Mouse (Mus musculus): ENCODE data around the gene Traip.

Traip gene

DNA sequence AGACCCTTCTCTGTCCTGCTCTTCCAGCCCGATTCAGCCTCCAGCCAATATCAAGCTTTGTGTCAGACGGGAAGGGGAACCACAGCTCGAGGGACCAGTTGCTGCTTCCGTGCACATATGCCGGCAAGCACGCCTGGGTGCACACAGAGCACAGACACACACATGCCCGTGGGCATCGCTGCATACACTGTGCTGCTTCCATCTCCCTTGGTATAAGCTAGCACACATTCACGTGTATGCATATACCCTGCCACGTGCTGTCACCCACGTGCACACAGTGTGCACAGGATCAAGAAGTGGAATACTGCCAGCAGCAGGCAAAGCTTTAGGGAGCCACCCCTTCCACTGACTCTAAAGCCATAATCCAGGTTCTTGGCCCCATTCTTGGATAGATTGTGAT, 15.8 kb upstream of the Traip start:
- DNase-seq (ENCODE audit: low read depth, low spot score), result no peak

DNA sequence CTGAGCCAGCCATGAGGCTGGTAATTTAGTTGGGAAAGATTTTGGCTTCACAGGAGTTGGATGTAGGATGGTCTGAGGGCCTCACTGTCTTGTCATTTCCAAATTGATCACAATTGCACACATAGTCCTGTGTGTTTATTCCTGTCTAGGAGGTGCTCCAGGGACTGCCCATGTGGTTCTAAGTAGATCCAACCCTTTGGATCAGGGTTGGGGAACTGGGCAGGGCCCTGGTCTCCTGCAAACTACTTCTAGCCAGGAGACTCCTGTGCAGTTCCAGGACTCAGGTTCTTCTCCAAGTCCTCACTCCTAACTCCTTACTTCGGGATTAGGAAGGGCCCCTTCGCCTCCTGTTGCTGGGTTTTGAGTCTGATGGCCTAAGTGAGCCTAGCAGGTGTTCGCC, 14.6 kb upstream of the Traip start, which contains the start of gene Camkv:
Camkv (plus strand) TSS at position 301 of the 400 bp plus-strand sequence.
- no peak for DNase-seq (ENCODE audit: low read depth, low spot score)

DNA sequence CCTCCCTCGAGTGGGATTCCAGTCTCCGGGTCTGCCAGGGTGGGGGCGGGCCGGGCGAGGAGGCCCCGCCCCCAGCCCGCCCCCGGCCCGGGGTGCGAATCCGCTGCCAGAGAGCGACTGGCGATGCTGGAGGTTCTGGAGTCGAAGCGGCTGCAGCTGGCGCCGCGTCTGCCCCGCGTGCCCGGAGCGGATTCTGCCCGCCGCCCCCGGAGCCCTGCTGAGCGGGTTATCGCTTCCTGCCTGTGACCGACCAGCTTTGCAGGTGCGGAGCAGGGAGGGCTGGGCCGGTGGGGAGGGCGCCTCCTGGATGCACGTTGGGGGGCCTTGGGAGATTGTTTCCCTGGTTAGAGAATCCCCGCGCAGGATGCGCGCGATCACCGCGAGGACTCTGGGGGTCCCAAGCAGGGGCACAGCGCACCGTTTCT, 14.1 kb upstream of the Traip start:
- DNase-seq (ENCODE audit: low read depth, low spot score), result no peak

DNA sequence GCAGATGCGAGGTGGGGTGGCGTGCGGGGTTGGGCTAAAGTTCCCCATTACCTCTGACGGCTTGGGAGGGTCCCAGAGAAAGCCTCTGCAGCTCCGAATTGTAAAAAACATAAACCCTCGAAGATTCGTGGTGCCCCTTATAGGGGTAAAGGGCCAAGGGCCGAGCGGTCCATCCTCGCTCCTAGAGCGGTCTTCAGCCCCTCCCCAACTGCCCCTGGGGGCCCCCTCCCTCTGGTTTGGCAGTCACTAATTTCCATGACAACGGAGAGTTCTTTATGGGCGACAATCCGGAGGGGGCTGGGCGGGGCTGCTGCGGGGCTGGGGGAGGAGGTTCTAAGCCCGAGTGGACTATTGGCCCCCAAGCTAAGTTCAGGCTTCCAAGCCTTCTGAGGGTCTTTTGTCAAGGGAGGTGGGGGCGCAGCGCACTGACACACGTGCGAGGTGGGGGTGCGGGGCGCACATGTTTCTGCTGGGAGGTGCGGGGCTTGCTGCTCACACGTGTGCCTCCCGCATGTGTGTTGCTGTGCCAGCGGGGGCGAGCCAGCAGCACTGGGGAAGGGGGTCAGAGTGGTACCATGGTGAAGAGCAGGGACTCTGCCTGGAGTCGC, 13.6 kb upstream of the Traip start:
- no peak for DNase-seq (ENCODE audit: low read depth, low spot score)

DNA sequence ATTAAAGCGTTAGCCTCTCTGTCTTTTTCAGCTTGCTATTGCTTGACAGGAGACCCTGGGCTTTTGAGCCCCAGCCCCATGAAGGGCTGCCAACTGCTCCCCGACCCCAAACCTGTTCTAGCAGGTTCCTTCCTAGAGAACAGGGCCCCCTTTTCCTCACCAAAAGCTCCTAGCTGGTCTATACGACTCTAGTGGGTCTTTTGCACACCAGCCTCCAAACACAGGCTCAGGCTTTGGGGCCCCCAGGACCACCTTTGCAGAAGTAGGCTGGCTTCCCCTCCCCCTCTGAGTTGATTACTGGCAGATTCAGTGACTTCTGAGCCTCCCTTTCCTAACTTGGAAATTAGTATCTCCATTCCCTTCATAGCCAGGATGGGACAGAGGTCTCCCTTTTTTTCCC, 13.1 kb upstream of the Traip start:
- DNase-seq (ENCODE audit: low read depth, low spot score), result no peak

DNA sequence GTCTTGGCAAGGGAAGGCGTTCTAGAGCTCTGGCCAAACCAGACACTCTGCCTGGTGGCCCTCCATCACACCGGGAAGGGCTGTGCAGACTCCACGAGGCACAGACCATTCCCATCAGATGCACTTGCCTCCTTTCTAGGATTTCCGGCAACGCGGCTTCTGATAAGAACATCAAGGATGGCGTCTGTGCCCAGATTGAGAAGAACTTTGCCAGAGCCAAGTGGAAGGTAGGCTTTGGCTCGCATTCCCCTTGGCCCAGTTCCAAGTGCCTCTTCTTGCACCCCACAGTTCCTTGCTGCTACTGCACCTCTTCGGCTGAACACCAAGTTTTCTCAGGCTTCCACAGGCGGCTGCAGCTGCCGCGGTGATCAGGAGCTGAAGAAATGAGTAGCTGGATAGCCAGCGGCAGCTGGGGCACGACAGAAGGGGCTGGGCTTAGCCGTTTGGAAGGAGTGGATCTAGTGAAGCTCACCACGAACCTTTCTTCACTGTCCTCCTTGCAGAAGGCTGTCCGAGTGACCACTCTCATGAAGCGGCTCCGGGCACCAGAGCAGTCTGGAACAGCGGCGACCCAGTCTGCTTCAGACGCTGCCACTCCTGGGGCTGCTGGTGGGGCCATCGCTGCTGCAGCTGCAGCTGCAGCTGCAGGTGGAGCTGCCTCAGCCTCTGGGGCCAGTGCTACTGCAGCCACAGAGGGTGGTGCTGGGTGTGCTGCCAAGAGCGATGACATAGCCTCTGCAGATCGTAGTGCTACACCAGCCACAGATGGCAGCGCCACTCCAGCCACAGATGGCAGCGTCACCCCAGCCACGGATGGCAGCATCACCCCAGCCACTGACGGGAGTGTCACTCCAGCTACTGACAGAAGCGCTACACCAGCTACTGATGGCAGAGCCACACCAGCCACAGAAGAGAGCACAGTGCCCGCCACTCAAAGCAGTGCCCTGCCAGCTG, 2.4 kb upstream of the Traip start:
- no peak for DNase-seq (ENCODE audit: low read depth, low spot score)

DNA sequence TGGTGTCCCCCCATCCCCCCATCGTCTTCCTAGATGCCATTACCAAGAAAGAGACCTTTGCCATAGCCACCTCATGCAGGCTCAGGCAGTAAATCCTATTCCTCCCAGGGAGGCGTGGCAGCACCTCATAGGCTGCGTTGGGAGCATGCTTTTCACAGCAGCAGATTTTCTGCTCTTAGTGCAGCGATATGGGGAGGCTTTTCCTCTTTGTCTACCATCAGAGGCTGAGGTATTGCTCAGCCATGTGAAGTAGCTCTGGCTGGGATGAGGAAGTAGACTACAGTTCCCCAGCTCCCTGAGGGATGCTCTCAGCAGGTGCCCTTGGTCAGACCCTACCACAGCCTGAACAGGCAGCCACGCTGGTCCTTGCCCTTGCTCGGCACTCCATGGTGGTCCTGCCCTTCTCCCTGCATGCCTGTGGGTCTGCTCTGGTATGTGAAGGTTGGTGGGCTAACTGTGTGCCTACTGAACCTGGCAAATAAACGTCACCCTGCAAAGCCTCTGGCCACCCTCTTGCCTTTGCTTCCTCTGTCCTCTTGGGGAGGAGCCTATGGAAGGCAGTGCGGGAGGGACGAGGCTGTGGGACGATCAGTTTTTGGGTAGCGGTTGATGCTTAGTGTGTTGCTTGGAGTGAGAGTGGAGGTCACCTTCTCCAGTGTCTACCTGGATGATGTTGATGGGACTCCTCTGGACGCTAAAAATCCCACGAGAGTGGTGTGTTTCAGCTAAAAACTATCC, 583 bp upstream of the Traip start:
- no peak for DNase-seq (ENCODE audit: low read depth, low spot score)

DNA sequence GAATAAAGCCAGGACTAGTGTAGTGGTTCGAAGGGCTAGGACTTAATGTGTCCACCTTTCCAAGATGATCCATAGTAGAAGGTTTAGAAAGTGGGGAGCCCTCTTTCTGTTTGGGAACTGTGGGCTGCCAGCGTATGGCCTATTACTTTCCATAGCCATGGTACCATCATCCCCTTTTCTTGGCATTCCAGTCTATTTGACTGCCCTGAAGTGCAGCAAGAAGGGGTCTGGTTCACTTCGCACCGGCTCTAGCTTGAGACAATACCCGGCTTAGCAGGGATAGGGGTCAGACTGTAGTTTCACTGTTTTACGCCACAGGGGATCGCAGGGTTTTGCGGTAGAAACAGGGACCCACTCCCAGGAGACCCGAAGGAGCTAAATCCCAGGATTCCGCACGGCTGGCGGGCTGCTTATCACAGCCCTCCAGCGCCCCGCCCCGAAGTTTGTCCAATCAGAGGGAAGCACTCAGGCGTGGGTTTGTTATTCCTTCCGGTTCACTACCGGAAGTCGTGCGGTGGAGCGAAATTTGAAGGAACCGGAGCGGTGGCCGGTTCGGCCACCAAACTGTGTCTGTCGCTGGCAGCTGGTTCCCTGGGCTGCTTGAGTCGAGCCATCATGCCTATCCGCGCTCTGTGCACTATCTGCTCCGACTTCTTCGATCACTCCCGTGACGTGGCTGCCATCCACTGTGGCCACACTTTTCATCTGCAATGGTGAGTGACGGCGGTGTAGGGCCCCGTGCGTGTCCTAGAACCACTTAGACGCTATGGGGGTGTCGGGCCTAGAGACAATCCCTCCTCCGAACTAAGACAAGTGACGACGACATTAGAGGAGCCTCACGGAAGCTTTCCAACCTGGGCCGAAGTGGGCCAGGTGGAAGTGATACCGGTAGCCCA, 772 bp downstream of the Traip start:
- DNase-seq (ENCODE audit: low read depth, low spot score), result peak; percentile 95

DNA sequence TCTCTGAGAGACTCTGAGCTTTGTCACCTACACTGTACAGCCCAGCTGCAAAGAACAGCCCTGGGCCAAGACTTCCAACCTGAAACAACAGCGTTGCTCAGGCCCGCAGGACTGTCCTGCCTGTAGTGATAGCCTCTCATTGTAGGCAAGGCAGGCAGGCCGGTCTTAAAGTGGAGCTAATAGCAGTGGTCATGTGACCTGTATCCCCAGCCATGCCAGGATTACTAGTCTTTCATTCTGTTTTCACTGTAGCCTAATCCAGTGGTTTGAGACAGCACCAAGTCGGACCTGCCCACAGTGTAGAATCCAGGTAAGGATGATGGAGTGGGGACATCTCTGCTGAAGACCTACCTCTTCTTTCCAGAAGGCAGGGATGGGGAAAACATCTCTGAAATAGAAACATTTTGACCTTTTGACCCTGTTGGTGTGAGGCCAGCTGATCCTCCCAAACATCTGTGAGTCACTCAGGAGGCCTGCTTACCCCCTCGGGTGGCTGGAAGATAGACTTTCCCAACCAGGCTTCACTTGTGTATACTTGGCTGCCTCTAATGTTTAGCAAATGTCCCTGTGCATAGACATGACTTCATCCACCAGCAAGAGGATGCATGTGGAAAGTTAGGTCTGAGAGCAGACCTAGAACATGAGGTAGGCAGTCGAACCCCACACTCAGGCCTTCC, 5.8 kb downstream of the Traip start:
- peak; percentile 79 for DNase-seq (ENCODE audit: low read depth, low spot score)

DNA sequence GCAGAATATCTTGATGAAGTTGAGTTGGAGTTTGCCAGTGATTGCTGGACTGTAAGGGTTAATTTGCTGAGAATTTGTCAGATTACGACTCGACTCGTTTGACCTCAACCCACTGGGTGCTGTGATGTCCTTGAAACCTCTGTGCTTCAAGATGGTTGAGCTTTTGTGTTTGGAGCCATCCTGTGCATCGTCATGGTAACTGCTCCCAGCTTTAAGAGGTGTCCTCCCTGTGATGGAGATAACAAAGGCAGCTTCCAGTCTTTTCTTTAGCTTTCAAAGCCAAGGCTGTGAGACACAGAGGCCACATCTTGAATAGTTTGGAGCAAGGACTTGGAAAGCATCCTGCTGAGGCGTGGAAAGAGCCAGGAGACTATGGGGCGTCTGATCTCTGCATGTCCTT, 7.2 kb downstream of the Traip start:
- DNase-seq (ENCODE audit: low read depth, low spot score), result no peak

DNA sequence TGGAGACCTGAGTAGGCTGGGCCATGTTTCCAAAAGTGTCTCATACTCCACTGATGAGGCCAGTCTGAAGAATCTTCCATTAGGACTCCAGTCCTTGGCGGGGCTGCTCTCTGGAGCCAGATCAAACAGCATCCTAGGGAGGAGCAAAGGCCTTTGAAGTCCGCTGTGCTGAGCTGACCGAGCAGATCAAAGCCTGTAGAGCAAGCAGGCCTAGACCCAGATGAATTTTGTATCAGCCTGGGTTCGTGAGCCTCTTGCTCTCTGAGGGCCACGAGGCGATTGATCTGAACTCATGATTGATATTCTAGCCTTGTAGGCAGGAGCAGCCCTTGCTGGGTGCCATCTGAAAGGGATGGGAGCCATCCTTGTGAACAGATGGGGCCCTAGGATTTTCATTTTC, 10.0 kb downstream of the Traip start:
- DNase-seq (ENCODE audit: low read depth, low spot score), result no peak

DNA sequence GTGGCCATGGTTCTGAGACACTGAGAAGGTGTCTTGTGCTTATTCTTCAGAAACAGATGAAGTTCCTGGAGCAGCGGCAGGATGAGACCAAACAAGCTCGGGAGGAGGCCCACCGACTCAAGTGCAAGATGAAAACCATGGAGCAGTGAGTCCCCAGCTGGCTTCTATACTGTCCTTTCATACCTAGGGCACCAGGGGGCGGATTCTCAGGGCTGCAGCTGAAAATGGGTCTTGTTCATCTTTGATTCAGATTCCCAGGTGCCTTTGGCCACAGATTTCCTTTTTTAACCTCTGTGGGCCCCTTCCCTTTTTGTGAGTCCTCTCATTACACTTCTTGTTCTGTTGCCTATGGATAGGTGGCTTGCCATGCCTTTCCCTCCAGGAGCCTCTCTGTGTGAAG, 11.0 kb downstream of the Traip start:
- DNase-seq (ENCODE audit: low read depth, low spot score), result peak; percentile 48

DNA sequence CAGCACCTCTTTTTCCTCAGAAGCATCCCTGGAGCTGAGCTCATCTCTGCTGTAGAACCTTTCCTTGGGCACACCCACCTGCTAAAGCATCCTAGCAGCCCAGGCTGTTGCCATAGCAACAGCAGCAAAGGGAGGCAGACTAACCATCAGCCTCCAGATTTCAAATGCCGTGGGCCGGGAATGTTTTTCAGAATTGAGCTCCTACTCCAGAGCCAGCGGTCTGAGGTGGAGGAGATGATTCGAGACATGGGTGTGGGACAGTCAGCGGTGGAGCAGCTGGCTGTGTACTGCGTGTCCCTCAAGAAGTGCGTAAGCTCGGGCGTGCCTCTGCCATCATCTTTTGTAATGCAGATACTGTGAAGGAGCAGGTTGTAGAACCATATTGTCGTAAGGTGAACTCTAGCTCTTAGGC, 11.4 kb downstream of the Traip start:
- no peak for DNase-seq (ENCODE audit: low read depth, low spot score)

DNA sequence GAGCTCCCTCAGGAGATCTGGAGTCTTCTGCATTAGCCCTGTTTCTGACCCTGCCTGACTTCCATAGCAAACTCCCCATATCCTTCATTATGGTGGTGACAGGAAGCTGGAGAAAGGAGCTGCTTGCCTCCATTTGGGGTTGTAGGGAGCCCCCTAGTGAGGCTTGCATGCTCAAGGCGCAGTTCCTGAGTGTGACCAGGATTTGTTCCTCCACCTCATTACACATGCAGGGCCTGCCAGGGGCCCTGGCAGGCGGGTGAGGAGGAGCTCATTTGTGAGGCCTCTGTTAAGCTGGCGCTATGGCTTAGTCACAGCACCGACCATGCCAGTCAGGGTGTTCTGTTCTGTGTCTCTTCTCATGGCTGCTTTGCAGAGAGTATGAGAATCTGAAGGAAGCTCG, 11.9 kb downstream of the Traip start:
- peak; percentile 54 for DNase-seq (ENCODE audit: low read depth, low spot score)

DNA sequence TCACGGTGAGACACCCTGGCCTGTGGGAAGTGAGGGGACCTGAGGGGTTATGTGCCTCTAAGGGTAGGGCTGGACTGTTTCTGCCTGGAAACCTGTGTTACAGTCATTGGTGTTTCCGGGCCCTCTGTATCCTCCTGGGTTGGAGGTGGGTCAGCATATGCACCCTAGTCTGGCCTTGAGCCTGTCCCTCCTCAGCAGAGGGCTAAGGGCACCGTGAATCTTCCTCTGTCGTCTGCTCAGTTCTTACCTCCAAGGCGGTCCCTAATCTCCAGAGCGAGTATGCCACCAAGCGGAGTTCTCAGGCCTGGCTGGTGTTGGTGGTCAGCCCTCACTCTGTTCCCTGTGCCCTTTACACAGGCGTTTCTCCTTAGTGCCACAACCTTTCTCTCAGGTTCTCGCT, 13.0 kb downstream of the Traip start:
- no peak for DNase-seq (ENCODE audit: low read depth, low spot score)

DNA sequence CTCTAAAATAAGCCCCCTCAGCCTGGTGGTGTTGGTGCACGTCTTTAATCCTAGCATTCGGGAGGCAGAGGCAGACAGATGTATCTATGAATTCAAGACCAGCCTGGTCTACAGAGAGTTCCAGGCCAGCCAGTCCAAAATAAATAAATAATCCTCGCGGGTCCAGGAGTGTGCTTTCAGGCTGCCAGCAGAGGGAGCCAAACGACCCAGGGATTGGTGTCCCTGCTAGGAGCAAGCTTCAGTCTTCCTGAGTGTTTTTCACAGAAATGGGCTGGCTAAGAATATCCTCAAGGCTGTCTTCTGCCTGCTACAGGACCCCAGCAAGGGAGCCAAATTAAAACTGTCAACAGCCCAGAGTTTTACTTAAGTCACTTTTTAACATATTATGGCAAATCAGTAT, 13.8 kb downstream of the Traip start:
- peak; percentile 92 for DNase-seq (ENCODE audit: low read depth, low spot score)

DNA sequence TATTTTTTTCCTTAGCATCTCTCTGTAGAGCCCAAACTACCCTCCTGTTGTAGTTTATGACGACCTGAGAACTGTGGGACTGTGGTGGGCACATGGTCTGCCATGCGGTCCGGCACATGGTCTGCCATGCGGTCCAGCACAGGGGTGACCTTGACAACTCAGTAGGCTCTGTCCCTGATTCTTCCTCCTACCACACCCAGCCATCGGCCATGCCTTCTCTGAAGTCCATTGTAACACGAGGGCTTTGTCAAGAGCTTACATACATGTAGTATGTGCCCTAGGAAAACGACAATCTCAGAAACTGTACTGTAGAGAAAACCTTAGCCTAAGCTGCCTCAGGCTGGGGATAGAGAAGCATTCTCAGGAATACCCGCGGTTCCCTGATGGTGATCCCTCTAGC, 14.7 kb downstream of the Traip start:
- no peak for DNase-seq (ENCODE audit: low read depth, low spot score)

DNA sequence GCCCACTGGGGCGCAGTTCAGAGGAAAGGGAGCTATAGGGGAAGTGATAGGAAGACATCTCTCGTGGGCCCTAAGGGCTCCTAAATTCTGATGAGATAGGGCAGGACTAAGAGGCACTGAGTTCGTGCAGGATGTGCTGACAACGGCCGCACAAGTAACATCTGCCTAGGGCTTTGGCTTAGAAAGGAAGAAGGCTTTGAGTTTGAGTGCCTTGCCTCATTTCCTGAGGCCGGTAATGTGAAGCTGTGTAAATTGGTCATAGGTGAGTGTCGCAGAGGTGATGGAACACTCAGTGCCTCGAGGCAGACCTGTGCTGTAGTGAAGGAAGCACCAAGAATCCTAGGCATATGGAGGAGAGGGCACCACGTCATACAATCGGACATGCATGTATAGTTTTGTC, 16.7 kb downstream of the Traip start:
- no peak for DNase-seq (ENCODE audit: low read depth, low spot score)

DNA sequence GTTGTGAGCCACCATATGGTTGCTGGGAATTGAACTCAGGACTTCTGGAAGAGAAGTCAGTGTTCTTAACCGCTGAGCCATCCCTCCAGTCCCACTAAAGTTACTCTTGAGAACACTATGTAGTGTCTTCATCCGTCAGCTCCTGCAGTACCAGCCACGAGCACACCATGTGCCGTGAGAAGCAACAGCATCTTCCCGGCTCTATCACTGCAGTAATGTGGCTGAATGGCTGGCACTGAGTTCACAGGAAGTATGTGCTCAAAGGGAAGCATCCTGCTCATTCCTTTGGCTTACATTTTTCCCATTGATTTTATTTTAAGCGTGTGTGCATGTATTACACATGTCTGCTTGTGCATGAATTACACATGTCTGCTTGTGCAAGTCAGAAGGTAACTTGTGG, 17.5 kb downstream of the Traip start:
- no peak for DNase-seq (ENCODE audit: low read depth, low spot score)

DNA sequence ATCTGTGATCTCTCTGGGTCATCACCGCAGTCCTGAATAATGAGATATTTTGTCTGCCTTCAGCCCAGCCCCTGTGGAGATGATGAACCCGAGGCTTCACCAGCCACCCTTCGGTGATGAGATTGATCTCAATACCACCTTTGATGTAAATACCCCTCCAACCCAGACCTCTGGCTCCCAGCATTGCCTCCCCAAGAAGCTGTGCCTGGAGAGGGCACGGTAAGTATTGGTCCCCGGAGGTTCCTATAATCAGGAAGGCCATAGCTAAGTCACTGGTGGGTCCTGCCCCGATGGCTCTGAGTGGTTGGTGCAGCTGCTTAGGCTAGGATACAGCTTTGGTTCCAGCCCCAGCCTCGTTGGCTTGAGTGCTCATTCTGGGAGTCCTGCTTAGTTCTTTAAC, 18.6 kb downstream of the Traip start:
- DNase-seq (ENCODE audit: low read depth, low spot score), result no peak

DNA sequence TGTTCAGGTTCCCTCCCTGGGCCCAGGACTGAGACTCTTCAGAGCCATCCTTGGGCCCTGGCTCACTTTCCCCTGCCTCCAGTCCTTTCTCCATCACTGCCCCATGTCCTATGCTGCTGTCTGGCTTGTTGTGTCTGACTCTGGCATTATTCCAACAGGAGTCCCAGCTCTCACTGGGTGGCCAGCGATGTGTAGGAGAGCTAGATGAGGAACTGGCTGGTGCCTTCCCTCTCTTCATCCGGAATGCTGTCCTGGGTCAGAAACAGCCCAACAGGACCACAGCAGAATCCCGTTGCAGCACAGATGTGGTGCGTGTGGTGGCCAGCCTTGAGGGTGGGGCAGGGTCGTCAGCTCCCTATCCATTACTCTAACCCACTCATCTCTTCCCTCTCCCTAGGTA, 20.4 kb downstream of the Traip start:
- no peak for DNase-seq (ENCODE audit: low read depth, low spot score)
